Mouse (Mus musculus): ENCODE results near the gene Myo15b.

DNA sequence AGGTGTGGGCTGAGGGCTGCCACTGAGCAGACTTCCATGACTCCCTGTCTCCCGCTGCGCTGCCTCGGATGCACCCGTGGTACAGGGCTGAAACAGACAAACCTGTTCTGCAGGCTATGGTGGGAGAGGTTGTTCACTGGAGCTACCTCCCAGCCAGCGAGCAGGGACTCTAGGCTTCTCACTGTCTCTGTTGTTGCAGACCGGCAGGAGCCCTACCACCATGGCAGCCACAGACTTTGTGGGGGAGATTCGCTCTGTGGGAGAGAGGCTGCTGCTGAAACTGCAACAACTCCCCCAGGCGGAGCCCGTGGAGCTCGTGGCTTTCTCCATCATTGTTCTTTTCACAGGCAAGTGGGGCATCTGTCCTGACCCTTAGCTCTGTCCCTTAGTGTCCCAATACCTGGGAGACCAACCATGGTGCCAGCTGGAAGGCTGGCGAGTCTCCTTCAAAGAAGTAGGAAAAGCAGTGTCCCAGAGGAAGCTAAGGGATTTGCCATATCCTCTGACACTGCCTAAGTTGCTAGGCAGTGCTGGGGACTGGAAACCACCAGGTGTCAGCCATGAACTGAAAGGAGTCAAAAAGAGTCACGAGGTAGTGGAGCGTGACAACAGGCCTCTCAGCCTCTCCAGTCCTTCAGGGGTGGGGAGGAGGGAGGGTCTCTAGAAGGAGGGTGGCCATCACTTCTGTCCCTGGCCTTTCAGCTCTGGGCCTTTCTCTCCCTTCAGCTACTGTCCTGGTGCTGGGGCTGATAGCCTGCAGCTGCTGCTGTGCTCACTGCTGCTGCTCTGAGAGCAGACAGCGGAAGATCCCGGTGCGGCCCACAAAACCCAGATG is 47.0 kb downstream of the Myo15b start:
- TF ChIP-seq POLR2A (IDR thresholded peaks at IDR 0.05; ENCODE audit: control insufficient read depth, low read depth, low read length) (no peak), CTCF (IDR thresholded peaks at IDR 0.05; ENCODE audit: control insufficient read depth, insufficient read depth, insufficient replicate concordance, low read depth, low read length) (no peak)
